Mouse (Mus musculus): ENCODE results near the gene Tgfa. TPM values are rescaled to one million over a fixed set of nuclear protein-coding genes. Genes with fewer than 3 reads are reported as not detected.

Tgfa gene
- polyA plus RNA-seq, 1 experiment from 2014 or later: 4.9 TPM

- Histone ChIP-seq H3K36me3 (ENCODE audit: insufficient read depth) (no peaks in the 10 kb centered on the region), H3K9ac (no peak overlapping the region), H3K4me3 (ENCODE audit: low read depth, low read length) (no peak overlapping the region), H3K9me3 (ENCODE audit: low read depth, low read length) (no peaks in the 10 kb centered on the region), H3K4me2 (no peak overlapping the region), H3K27me3 (ENCODE audit: insufficient read depth, low read length) (no peaks in the 10 kb centered on the region), H3K27ac (ENCODE audit: low read depth) (no peak overlapping the region), H3K4me1 (ENCODE audit: insufficient read depth) (no peaks in the 10 kb centered on the region)
- DNase-seq: no peak
- 47% methylated on average over 5 of the region's 5 CpGs for WGBS
- no peak for ATAC-seq (ENCODE audit: insufficient read depth)
- no peak for TF ChIP-seq CTCF (IDR thresholded peaks at IDR 0.05; ENCODE audit: low read depth)
Measured at GRCm38 (mm10) chr6:86176236-86176635, 18.8 kb upstream of the Tgfa start.

GRCm38 (mm10) chr6:86176721-86177120 is 18.3 kb upstream of the Tgfa start:
- Histone ChIP-seq H3K36me3 (ENCODE audit: insufficient read depth) (no peaks in the 10 kb centered on the region), H3K4me3 (ENCODE audit: low read depth, low read length) (no peak overlapping the region), H3K9me3 (ENCODE audit: low read depth, low read length) (no peaks in the 10 kb centered on the region), H3K4me2 (no peak overlapping the region), H3K9ac (no peak overlapping the region), H3K27me3 (ENCODE audit: insufficient read depth, low read length) (no peaks in the 10 kb centered on the region), H3K27ac (ENCODE audit: low read depth) (no peak overlapping the region), H3K4me1 (ENCODE audit: insufficient read depth) (no peaks in the 10 kb centered on the region)
- no peak for DNase-seq
- ATAC-seq (ENCODE audit: insufficient read depth): no peak
- TF ChIP-seq CTCF (IDR thresholded peaks at IDR 0.05; ENCODE audit: low read depth): no peak
- 49% methylated on average over 6 of the region's 6 CpGs for WGBS

GRCm38 (mm10) chr6:86177331-86177982 is 17.6 kb upstream of the Tgfa start:
- Histone ChIP-seq H3K27me3 (ENCODE audit: insufficient read depth, low read length) (no peaks in the 10 kb centered on the region), H3K4me3 (ENCODE audit: low read depth, low read length) (no peak overlapping the region), H3K9ac (no peak overlapping the region), H3K4me2 (no peak overlapping the region), H3K9me3 (ENCODE audit: low read depth, low read length) (no peaks in the 10 kb centered on the region), H3K27ac (ENCODE audit: low read depth) (no peak overlapping the region), H3K4me1 (ENCODE audit: insufficient read depth) (no peaks in the 10 kb centered on the region), H3K36me3 (ENCODE audit: insufficient read depth) (no peaks in the 10 kb centered on the region)
- no peak for TF ChIP-seq CTCF (IDR thresholded peaks at IDR 0.05; ENCODE audit: low read depth)
- no peak for ATAC-seq (ENCODE audit: insufficient read depth)
- no peak for DNase-seq
- WGBS: 92% methylated on average over 9 of the region's 9 CpGs

- H3K36me3 ChIP-seq (ENCODE audit: insufficient read depth): no peaks in the 10 kb centered on the region
- H3K9ac ChIP-seq: no peak overlapping the region
- H3K27me3 ChIP-seq (ENCODE audit: insufficient read depth, low read length): no peaks in the 10 kb centered on the region
- WGBS: 8% methylated on average over 2 of the region's 2 CpGs
- no peaks in the 10 kb centered on the region for H3K4me1 ChIP-seq (ENCODE audit: insufficient read depth)
- no peak for DNase-seq
- no peak overlapping the region for H3K27ac ChIP-seq (ENCODE audit: low read depth)
- no peak overlapping the region for H3K4me3 ChIP-seq (ENCODE audit: low read depth, low read length)
- H3K9me3 ChIP-seq (ENCODE audit: low read depth, low read length): no peaks in the 10 kb centered on the region
- no peak for TF ChIP-seq CTCF (IDR thresholded peaks at IDR 0.05; ENCODE audit: low read depth)
- no peak; the same call in 1 of the 2 replicates for ATAC-seq (ENCODE audit: insufficient read depth)
- no peak overlapping the region for H3K4me2 ChIP-seq
Measured at GRCm38 (mm10) chr6:86180617-86181016, 14.4 kb upstream of the Tgfa start.

GRCm38 (mm10) chr6:86182016-86182415 is 13.0 kb upstream of the Tgfa start:
- Histone ChIP-seq H3K36me3 (ENCODE audit: insufficient read depth) (no peaks in the 10 kb centered on the region), H3K4me1 (ENCODE audit: insufficient read depth) (no peaks in the 10 kb centered on the region), H3K27me3 (ENCODE audit: insufficient read depth, low read length) (no peaks in the 10 kb centered on the region), H3K9me3 (ENCODE audit: low read depth, low read length) (no peaks in the 10 kb centered on the region), H3K9ac (no peak overlapping the region), H3K4me2 (no peak overlapping the region), H3K27ac (ENCODE audit: low read depth) (no peak overlapping the region), H3K4me3 (ENCODE audit: low read depth, low read length) (no peak overlapping the region)
- DNase-seq (no peak), ATAC-seq (ENCODE audit: insufficient read depth) (no peak)
- no peak for TF ChIP-seq CTCF (IDR thresholded peaks at IDR 0.05; ENCODE audit: low read depth)
- 60% methylated on average over 9 of the region's 9 CpGs for WGBS

- no peak for ATAC-seq (ENCODE audit: insufficient read depth)
- WGBS: 70% methylated on average over 5 of the region's 5 CpGs
- no peak overlapping the region for H3K27ac ChIP-seq (ENCODE audit: low read depth)
Measured at GRCm38 (mm10) chr6:86182626-86183025, 12.4 kb upstream of the Tgfa start.

GRCm38 (mm10) chr6:86186106-86186955 is 8.7 kb upstream of the Tgfa start:
- no peaks in the 10 kb centered on the region for H3K4me1 ChIP-seq (ENCODE audit: insufficient read depth)
- 39% methylated on average over 14 of the region's 14 CpGs for WGBS
- H3K36me3 ChIP-seq (ENCODE audit: insufficient read depth): no peaks in the 10 kb centered on the region
- TF ChIP-seq CTCF (IDR thresholded peaks at IDR 0.05; ENCODE audit: low read depth): no peak
- DNase-seq: no peak
- H3K4me3 ChIP-seq (ENCODE audit: low read depth, low read length): no peak overlapping the region
- H3K9me3 ChIP-seq (ENCODE audit: low read depth, low read length): no peaks in the 10 kb centered on the region
- no peak overlapping the region for H3K27ac ChIP-seq (ENCODE audit: low read depth)
- H3K9ac ChIP-seq: no peak overlapping the region
- H3K4me2 ChIP-seq: no peak overlapping the region
- no peaks in the 10 kb centered on the region for H3K27me3 ChIP-seq (ENCODE audit: insufficient read depth, low read length)
- ATAC-seq (ENCODE audit: insufficient read depth): no peak

More at GRCm38 (mm10) chr6:86182626-86183025, 12.4 kb upstream of the Tgfa start:
- Histone ChIP-seq H3K4me2 (no peak overlapping the region), H3K4me3 (ENCODE audit: low read depth, low read length) (no peak overlapping the region), H3K9ac (no peak overlapping the region), H3K4me1 (ENCODE audit: insufficient read depth) (no peaks in the 10 kb centered on the region), H3K27me3 (ENCODE audit: insufficient read depth, low read length) (no peaks in the 10 kb centered on the region), H3K9me3 (ENCODE audit: low read depth, low read length) (no peaks in the 10 kb centered on the region), H3K36me3 (ENCODE audit: insufficient read depth) (no peaks in the 10 kb centered on the region)
- no peak for DNase-seq
- TF ChIP-seq CTCF (IDR thresholded peaks at IDR 0.05; ENCODE audit: low read depth): no peak

Data from lung, embryonic 14.5 days (tissue).